Mouse (Mus musculus) liver, embryonic 16.5 days (tissue): Measurements from ENCODE around the gene Tmem135. TPM values are rescaled to one million over a fixed set of nuclear protein-coding genes. Genes with fewer than 3 reads are reported as not detected.

Experiments used
- ATAC-seq: fragments of 200-750 bp; cut with Nextera tagmentation; 2 replicates; pipeline ENCODE4 v1.8.0; 2017; ENCODE audit warnings: low read depth, mild to moderate bottlenecking, moderate number of reproducible peaks, moderate library complexity
- H3K27ac ChIP-seq: fragments of 300-500 bp; sonication (generic); 2 replicates; pipeline ENCODE4 v1.5.1; 2014; ENCODE audit warnings: mild to moderate bottlenecking, low read length
- H3K27me3 ChIP-seq: fragments of 300-500 bp; sonication (generic); 2 replicates; pipeline ENCODE4 v1.6.1; 2014; ENCODE audit warnings: low read depth, low read length, mixed read lengths; ENCODE audit not compliant: control insufficient read depth, insufficient read depth
- H3K36me3 ChIP-seq: fragments of 300-500 bp; sonication (generic); 2 replicates; pipeline ENCODE4 v1.6.1; 2014; ENCODE audit warnings: mild to moderate bottlenecking; ENCODE audit not compliant: control insufficient read depth, insufficient read depth
- H3K4me1 ChIP-seq: fragments of 300-500 bp; sonication (generic); 2 replicates; pipeline ENCODE4 v1.6.1; 2014; ENCODE audit warnings: low read depth, low read length, mixed read lengths; ENCODE audit not compliant: control insufficient read depth
- H3K4me2 ChIP-seq: fragments of 300-500 bp; sonication (generic); 2 replicates; pipeline ENCODE4 v1.6.1; 2014; ENCODE audit warnings: low read depth, low read length, mixed read lengths
- H3K4me3 ChIP-seq: fragments of 300-500 bp; sonication (generic); 2 replicates; pipeline ENCODE4 v1.5.1; 2014; ENCODE audit warnings: low read depth, mild to moderate bottlenecking, low read length
- H3K9ac ChIP-seq: fragments of 300-500 bp; sonication (generic); 2 replicates; pipeline ENCODE4 v1.6.1; 2014; ENCODE audit warnings: low read depth, low read length
- H3K9me3 ChIP-seq: fragments of 300-500 bp; sonication (generic); replicated peaks from 2 replicates; pipeline ENCODE4 v1.6.1; 2016; ENCODE audit warnings: low read length; ENCODE audit not compliant: control insufficient read depth
- whole genome bisulfite sequencing: fragments of 180-500 bp; shearing (Covaris S2); extraction: QIAGEN DNeasy Blood & Tissue Kit; methylation state at CpG from one replicate; pipeline ENCODE4 v1.1.7; 2014; ENCODE audit not compliant: insufficient replicate concordance; 5-methylcytosine and 5-hydroxymethylcytosine counted together
- polyA plus RNA-seq: library from polyadenylated mRNA; unstranded; fragments of >200 nt; fragmentation: Nextera tagmentation; extraction: Ambion mirVana; gene quantifications from 2 replicates; pipeline ENCODE4 v1.2.1, GENCODE M21; 2015

The Tmem135 gene
- polyA plus RNA-seq, 1 experiment from 2014 or later, result 18.6 TPM

- Histone ChIP-seq H3K4me2 (no peak overlapping the region), H3K36me3 (no peaks in the 10 kb centered on the region), H3K4me1 (no peaks in the 10 kb centered on the region), H3K9me3 (no peaks in the 10 kb centered on the region), H3K9ac (no peak overlapping the region), H3K27me3 (no peaks in the 10 kb centered on the region), H3K27ac (no peak overlapping the region), H3K4me3 (no peak overlapping the region)
- no peak for ATAC-seq
These were observed 202.1 kb downstream of the Tmem135 start for GRCm38 (mm10) chr7:89201954-89202353.

GRCm38 (mm10) chr7:89198499-89198898 is 205.5 kb downstream of the Tmem135 start:
- WGBS, result 77% methylated on average over 4 of the region's 4 CpGs
- no peak for ATAC-seq
- Histone ChIP-seq H3K4me2 (no peak overlapping the region), H3K4me1 (no peaks in the 10 kb centered on the region), H3K9ac (no peak overlapping the region), H3K4me3 (no peak overlapping the region), H3K27ac (no peak overlapping the region), H3K36me3 (no peaks in the 10 kb centered on the region), H3K27me3 (no peaks in the 10 kb centered on the region), H3K9me3 (no peaks in the 10 kb centered on the region)

GRCm38 (mm10) chr7:89193459-89193858 is 210.6 kb downstream of the Tmem135 start:
- Histone ChIP-seq H3K4me2 (no peak overlapping the region), H3K27me3 (no peaks in the 10 kb centered on the region), H3K9ac (no peak overlapping the region), H3K9me3 (no peaks in the 10 kb centered on the region), H3K27ac (no peak overlapping the region), H3K36me3 (no peaks in the 10 kb centered on the region), H3K4me3 (no peak overlapping the region), H3K4me1 (no peaks in the 10 kb centered on the region)
- no peak for ATAC-seq
- WGBS, result 70% methylated on average over 5 of the region's 5 CpGs

GRCm38 (mm10) chr7:89183928-89184327 is 220.1 kb downstream of the Tmem135 start:
- whole genome bisulfite sequencing, result 68% methylated on average over 4 of the region's 4 CpGs
- no peaks in the 10 kb centered on the region for H3K36me3 ChIP-seq
- no peaks in the 10 kb centered on the region for H3K27me3 ChIP-seq
- H3K4me1 ChIP-seq, result no peaks in the 10 kb centered on the region
- no peak for ATAC-seq
- no peak overlapping the region for H3K4me2 ChIP-seq
- H3K9ac ChIP-seq, result no peak overlapping the region
- H3K27ac ChIP-seq, result no peak overlapping the region
- no peak overlapping the region for H3K4me3 ChIP-seq
- H3K9me3 ChIP-seq, result no peaks in the 10 kb centered on the region

- no peak for ATAC-seq
- Histone ChIP-seq H3K9me3 (no peaks in the 10 kb centered on the region), H3K4me3 (no peak overlapping the region)
These were observed 221.1 kb downstream of the Tmem135 start for GRCm38 (mm10) chr7:89182943-89183342.

GRCm38 (mm10) chr7:89181285-89181684 is 222.7 kb downstream of the Tmem135 start:
- no peak for ATAC-seq
- H3K36me3 ChIP-seq, result no peaks in the 10 kb centered on the region
- H3K27ac ChIP-seq, result no peak overlapping the region
- H3K4me3 ChIP-seq, result no peak overlapping the region
- H3K9me3 ChIP-seq, result no peaks in the 10 kb centered on the region
- no peaks in the 10 kb centered on the region for H3K4me1 ChIP-seq
- H3K27me3 ChIP-seq, result no peaks in the 10 kb centered on the region
- WGBS, result 58% methylated on average over 1 of the region's 1 CpGs
- H3K9ac ChIP-seq, result no peak overlapping the region
- no peak overlapping the region for H3K4me2 ChIP-seq

More at GRCm38 (mm10) chr7:89182943-89183342, 221.1 kb downstream of the Tmem135 start:
- H3K27me3 ChIP-seq, result no peaks in the 10 kb centered on the region
- no peak overlapping the region for H3K27ac ChIP-seq
- WGBS, result 59% methylated on average over 5 of the region's 5 CpGs
- H3K4me2 ChIP-seq, result no peak overlapping the region
- H3K9ac ChIP-seq, result no peak overlapping the region
- no peaks in the 10 kb centered on the region for H3K36me3 ChIP-seq
- H3K4me1 ChIP-seq, result no peaks in the 10 kb centered on the region

- no peak overlapping the region for H3K4me2 ChIP-seq
- no peak overlapping the region for H3K4me3 ChIP-seq
- no peaks in the 10 kb centered on the region for H3K4me1 ChIP-seq
- 63% methylated on average over 2 of the region's 2 CpGs for WGBS
- ATAC-seq, result no peak
- H3K27ac ChIP-seq, result no peak overlapping the region
- no peaks in the 10 kb centered on the region for H3K9me3 ChIP-seq
- no peaks in the 10 kb centered on the region for H3K36me3 ChIP-seq
- no peaks in the 10 kb centered on the region for H3K27me3 ChIP-seq
- no peak overlapping the region for H3K9ac ChIP-seq
These were observed 225.4 kb downstream of the Tmem135 start for GRCm38 (mm10) chr7:89178601-89179000.

GRCm38 (mm10) chr7:89177926-89178325 is 226.1 kb downstream of the Tmem135 start:
- no peak overlapping the region for H3K9ac ChIP-seq
- H3K27me3 ChIP-seq, result no peaks in the 10 kb centered on the region
- no peak overlapping the region for H3K27ac ChIP-seq
- no peaks in the 10 kb centered on the region for H3K36me3 ChIP-seq
- ATAC-seq, result no peak
- H3K4me2 ChIP-seq, result no peak overlapping the region
- no peak overlapping the region for H3K4me3 ChIP-seq
- no peaks in the 10 kb centered on the region for H3K4me1 ChIP-seq
- no peaks in the 10 kb centered on the region for H3K9me3 ChIP-seq

GRCm38 (mm10) chr7:89174430-89174829 is 229.6 kb downstream of the Tmem135 start:
- no peak for ATAC-seq
- Histone ChIP-seq H3K9ac (no peak overlapping the region), H3K36me3 (no peaks in the 10 kb centered on the region), H3K27ac (no peak overlapping the region), H3K4me2 (no peak overlapping the region), H3K9me3 (no peaks in the 10 kb centered on the region), H3K27me3 (no peaks in the 10 kb centered on the region), H3K4me3 (no peak overlapping the region), H3K4me1 (no peaks in the 10 kb centered on the region)
- WGBS, result 72% methylated on average over 4 of the region's 4 CpGs

GRCm38 (mm10) chr7:89173018-89173417 is 231.0 kb downstream of the Tmem135 start:
- H3K9ac ChIP-seq, result no peak overlapping the region
- no peak overlapping the region for H3K27ac ChIP-seq
- no peaks in the 10 kb centered on the region for H3K27me3 ChIP-seq
- H3K4me2 ChIP-seq, result no peak overlapping the region
- no peaks in the 10 kb centered on the region for H3K4me1 ChIP-seq
- 47% methylated on average over 1 of the region's 1 CpGs for WGBS
- H3K4me3 ChIP-seq, result no peak overlapping the region
- no peaks in the 10 kb centered on the region for H3K36me3 ChIP-seq
- H3K9me3 ChIP-seq, result no peaks in the 10 kb centered on the region
- ATAC-seq, result no peak
